Mouse (Mus musculus): ENCODE data around the gene Exoc4.

The Exoc4 gene

GRCm38 (mm10) chr6:33958281-33958680 lies 709.4 kb downstream of the Exoc4 start:
- DNase-seq = no peak

GRCm38 (mm10) chr6:33960766-33961165 lies 711.9 kb downstream of the Exoc4 start:
- DNase-seq = no peak

DNA sequence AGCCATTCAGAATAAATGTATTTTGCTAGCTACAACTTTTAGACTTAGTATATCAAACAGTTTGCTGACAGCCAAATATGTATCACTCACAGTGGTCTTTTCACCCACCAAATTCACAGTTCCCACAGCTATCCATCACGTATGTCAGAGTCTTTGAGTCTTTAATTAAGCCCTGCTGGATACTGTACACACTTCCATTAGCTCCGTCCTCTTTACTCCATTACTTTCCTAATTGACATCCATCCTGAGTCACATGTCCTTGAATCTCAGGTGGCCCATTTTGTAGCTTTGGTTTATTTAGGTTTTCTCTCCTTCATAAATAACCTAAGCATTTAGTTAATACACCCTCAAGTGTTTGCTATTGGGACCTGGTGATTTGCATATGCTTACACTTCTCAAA lies 714.2 kb downstream of the Exoc4 start:
- no peak for DNase-seq

- no peak for DNase-seq
Observed at GRCm38 (mm10) chr6:33965571-33965970, 716.7 kb downstream of the Exoc4 start.

- DNase-seq = no peak
Observed at GRCm38 (mm10) chr6:33968746-33969145, 719.9 kb downstream of the Exoc4 start.

DNA sequence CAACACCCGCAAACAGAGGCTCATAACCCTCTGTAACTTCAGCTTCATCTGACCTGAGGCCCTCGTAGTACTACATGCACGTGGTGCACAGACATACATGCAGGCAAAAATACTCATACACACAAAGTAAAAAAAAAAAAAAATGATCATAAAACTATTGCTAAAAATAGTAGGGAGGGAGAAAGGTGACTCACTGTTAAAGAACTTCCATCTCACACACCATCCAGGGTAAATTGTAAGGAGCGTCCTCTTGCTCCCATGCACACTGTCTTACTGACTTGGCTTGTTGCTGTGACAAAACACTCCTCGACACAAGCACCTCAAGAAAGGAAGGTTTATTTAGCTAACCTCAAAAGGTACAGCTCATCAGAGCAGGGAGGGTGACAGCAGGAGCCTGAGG lies 723.9 kb downstream of the Exoc4 start:
- no peak for DNase-seq

- DNase-seq = no peak
Observed at GRCm38 (mm10) chr6:33976576-33976975, 727.7 kb downstream of the Exoc4 start.

- no peak for DNase-seq
Observed at GRCm38 (mm10) chr6:33977448-33977847, 728.6 kb downstream of the Exoc4 start.

- no peak for DNase-seq
Observed at GRCm38 (mm10) chr6:33977880-33978279, 729.0 kb downstream of the Exoc4 start.

DNA sequence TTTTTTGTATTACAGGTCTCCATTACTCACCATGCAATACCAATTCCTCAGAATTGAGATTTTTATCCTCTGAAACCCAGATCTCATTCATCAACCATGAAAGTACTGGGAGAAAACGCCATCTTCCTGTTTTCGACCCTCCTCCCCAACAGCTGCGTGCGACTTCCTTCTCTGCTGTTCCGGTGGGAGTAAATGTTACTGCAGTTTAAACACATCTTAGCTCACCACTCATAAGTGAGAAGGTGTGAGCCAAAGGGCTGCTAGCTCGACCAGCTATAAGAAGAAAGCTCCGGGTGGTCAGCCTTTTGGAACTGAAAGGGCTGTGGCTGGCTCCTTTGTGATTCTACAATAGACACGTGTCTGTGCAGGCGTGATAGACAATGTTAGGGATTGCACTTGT lies 733.8 kb downstream of the Exoc4 start:
- no peak for DNase-seq

DNA sequence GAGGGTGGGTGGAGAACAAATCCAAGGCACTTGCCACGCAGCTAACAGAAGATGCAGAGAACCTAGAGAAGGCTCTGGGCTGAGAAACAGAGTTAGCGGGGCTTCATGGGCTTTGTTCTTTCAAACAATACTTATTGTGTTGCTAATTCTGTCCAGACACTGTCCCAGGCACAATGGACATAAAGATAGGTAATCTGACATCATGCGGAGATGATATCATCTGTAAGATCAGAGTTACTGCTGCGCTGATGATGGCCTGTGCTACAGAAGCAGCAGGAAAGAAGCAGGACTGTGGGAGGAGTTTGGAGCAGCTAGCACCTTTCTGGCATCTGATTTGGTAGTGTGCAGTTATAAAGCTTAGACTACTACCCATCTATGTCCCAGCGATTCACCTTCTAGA lies 738.2 kb downstream of the Exoc4 start:
- no peak for DNase-seq

GRCm38 (mm10) chr6:33992213-33993034 lies 743.5 kb downstream of the Exoc4 start:
- DNase-seq = no peak

- no peak for DNase-seq
Observed at GRCm38 (mm10) chr6:33993842-33994241, 745.0 kb downstream of the Exoc4 start.

GRCm38 (mm10) chr6:33998590-33998989 lies 749.7 kb downstream of the Exoc4 start:
- no peak for DNase-seq

DNA sequence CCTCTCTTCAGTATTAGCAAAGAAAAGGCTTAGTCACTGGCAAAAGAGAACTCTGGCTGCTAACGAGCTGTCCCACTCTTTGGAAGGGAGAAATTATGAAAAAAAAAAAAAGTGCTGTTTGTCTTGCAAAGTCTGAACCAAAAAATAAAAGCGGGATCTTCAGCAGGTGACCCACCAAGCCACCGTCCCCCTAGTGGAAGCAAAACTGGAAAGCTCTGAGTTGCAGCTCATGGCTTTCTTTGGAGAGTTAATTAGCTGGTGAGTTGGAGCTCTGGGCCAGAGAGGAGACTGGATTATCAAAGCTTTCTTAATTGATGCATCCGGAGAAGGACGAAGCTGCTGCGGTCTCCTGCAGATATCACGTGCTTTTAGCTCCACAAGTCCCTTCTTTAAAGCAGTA lies 750.6 kb downstream of the Exoc4 start:
- DNase-seq = no peak

GRCm38 (mm10) chr6:34000644-34001043 lies 751.8 kb downstream of the Exoc4 start:
- DNase-seq = no peak

DNA sequence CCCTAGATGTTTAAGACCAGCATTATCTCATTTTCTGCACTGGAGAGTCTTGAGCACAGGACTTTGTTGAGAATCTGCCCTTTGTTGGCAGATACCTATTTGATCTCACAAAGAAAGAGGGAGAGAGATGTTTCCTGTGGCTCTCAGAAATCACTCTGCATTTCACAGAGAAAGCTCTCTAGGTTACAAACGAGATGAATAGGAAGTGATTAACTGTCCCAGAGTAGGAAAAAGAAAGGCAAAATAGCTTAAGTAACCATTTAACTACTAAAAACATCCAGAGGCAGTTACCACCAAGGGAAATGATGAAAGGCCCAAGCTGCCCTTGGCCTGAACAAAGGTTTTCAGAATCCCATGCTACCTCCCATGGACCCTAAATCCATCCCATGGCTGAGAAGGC lies 754.1 kb downstream of the Exoc4 start:
- DNase-seq = no peak

GRCm38 (mm10) chr6:34013469-34013868 lies 764.6 kb downstream of the Exoc4 start:
- no peak for DNase-seq

All from lung, adult 18-20 months (tissue).